Mouse (Mus musculus) limb, embryonic 14.5 days (tissue): ENCODE data around the gene Tuba8. TPM values are rescaled to one million over a fixed set of nuclear protein-coding genes. Genes with fewer than 3 reads are reported as not detected.

Experiments used
- ATAC-seq: fragments of 200-750 bp; cut with Nextera tagmentation; 2 replicates; pipeline ENCODE4 v1.8.0; 2017; ENCODE audit warnings: low read depth, moderate number of reproducible peaks, moderate TSS enrichment; ENCODE audit not compliant: low FRiP score
- DNase-seq: peaks from one replicate; pipeline ENCODE4 v3.0.0-alpha.2; 2015; ENCODE audit warnings: low spot score
- H3K27ac ChIP-seq: fragments of 300-500 bp; sonication (generic); replicated peaks from 2 replicates; pipeline ENCODE4 v1.5.1; 2014; ENCODE audit warnings: low read depth, mild to moderate bottlenecking, low read length, moderate library complexity, mixed read lengths
- H3K27me3 ChIP-seq: fragments of 300-500 bp; sonication (generic); 2 replicates; pipeline ENCODE4 v1.6.1; 2014; ENCODE audit warnings: low read length, mixed read lengths; ENCODE audit not compliant: control insufficient read depth, insufficient read depth
- H3K36me3 ChIP-seq: fragments of 300-500 bp; sonication (generic); 2 replicates; pipeline ENCODE4 v1.6.1; 2014; ENCODE audit warnings: mild to moderate bottlenecking, low read length, moderate library complexity, mixed read lengths; ENCODE audit not compliant: control insufficient read depth, insufficient read depth
- H3K4me1 ChIP-seq: fragments of 300-500 bp; sonication (generic); 2 replicates; pipeline ENCODE4 v1.6.1; 2014; ENCODE audit warnings: antibody characterized with exemption, low read length, mixed read lengths; ENCODE audit not compliant: control insufficient read depth, insufficient read depth
- H3K4me2 ChIP-seq: fragments of 300-500 bp; sonication (generic); replicated peaks from 2 replicates; pipeline ENCODE4 v1.6.1; 2014; ENCODE audit warnings: low read depth, mild to moderate bottlenecking, low read length, moderate library complexity; ENCODE audit not compliant: severe bottlenecking
- H3K4me3 ChIP-seq: fragments of 300-500 bp; sonication (generic); replicated peaks from 2 replicates; pipeline ENCODE4 v1.5.1; 2014; ENCODE audit warnings: low read length
- H3K9ac ChIP-seq: fragments of 300-500 bp; sonication (generic); 2 replicates; pipeline ENCODE4 v1.6.1; 2014; ENCODE audit warnings: mild to moderate bottlenecking, low read depth, low read length, moderate library complexity; ENCODE audit not compliant: severe bottlenecking
- H3K9me3 ChIP-seq: fragments of 300-500 bp; sonication (generic); 2 replicates; pipeline ENCODE4 v1.6.1; 2016; ENCODE audit warnings: low read length; ENCODE audit not compliant: control insufficient read depth
- POLR2A ChIP-seq: fragments of 200-500 bp; IDR thresholded peaks from 2 replicates; pipeline ENCODE4 v1.8.0; 2012; ENCODE audit warnings: inconsistent platforms, mild to moderate bottlenecking, moderate library complexity, borderline replicate concordance; ENCODE audit not compliant: insufficient read depth, insufficient read length; ENCODE audit errors: extremely low read depth
- whole genome bisulfite sequencing: fragments of 180-500 bp; shearing (Covaris S2); extraction: QIAGEN DNeasy Blood & Tissue Kit; methylation state at CpG from one replicate; pipeline ENCODE4 v1.1.7; 2014; 5-methylcytosine and 5-hydroxymethylcytosine counted together
- polyA plus RNA-seq, 2 experiments: library from polyadenylated mRNA; depleted of rRNA in 1 of 2; stranded (reverse) in 1 of 2; unstranded in 1 of 2; fragments of >200 nt; fragmentation: Nextera tagmentation in 1 of 2; extraction: Ambion mirVana in 1 of 2; gene quantifications; 2 replicates each; pipeline versions ENCODE4 v1.2.1 to v1.2.3; 2012 to 2014

Tuba8 gene
- polyA plus RNA-seq, 2 experiments = 0.77 to 4.4 TPM

- no peak for DNase-seq
- no peaks in the 10 kb centered on the region for H3K36me3 ChIP-seq
- ATAC-seq = no peak
- H3K27ac ChIP-seq = no peak overlapping the region
- no peak overlapping the region for H3K4me3 ChIP-seq
- H3K27me3 ChIP-seq = no peaks in the 10 kb centered on the region
- H3K4me1 ChIP-seq = peaks cover 15% of the 10 kb centered on the region
- WGBS = 30% methylated on average over 5 of the region's 5 CpGs
- H3K9ac ChIP-seq = no peak overlapping the region
- no peak overlapping the region for H3K4me2 ChIP-seq
- H3K9me3 ChIP-seq = no peaks in the 10 kb centered on the region
- TF ChIP-seq POLR2A = no peak
Observed at GRCm38 (mm10) chr6:121173471-121173870, 37.0 kb upstream of the Tuba8 start.

DNA sequence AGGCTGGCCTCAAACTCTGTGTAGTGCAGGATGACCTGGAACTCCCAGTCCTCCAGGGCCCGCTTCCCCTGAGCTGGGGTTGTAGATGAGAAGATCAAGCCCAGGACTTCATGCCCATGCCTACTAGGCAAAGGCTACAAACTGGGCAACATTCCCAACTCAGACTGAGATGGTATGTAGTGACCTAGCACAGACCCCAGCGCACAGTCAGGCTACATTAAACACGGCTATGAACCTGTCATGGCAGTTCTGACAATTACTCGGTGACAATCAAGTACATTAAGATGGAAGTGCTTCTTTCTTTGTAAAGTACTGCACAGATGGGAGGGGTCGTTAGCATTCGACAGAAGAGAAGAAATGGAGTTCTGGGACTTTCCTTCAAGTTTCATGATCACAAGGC, 35.7 kb upstream of the Tuba8 start:
- Histone ChIP-seq H3K27ac (no peak overlapping the region), H3K36me3 (no peaks in the 10 kb centered on the region), H3K4me3 (no peak overlapping the region), H3K9me3 (no peaks in the 10 kb centered on the region), H3K9ac (no peak overlapping the region), H3K27me3 (no peaks in the 10 kb centered on the region), H3K4me1 (peaks cover 15% of the 10 kb centered on the region), H3K4me2 (no peak overlapping the region)
- 87% methylated on average over 6 of the region's 6 CpGs for whole genome bisulfite sequencing
- no peak for DNase-seq
- no peak for TF ChIP-seq POLR2A
- ATAC-seq = no peak

- Histone ChIP-seq H3K9me3 (no peaks in the 10 kb centered on the region), H3K4me1 (peaks cover 15% of the 10 kb centered on the region), H3K4me2 (no peak overlapping the region), H3K4me3 (no peak overlapping the region), H3K36me3 (no peaks in the 10 kb centered on the region), H3K27ac (no peak overlapping the region), H3K9ac (no peak overlapping the region), H3K27me3 (no peaks in the 10 kb centered on the region)
- WGBS = 35% methylated on average over 14 of the region's 14 CpGs
- ATAC-seq (peak; percentile 55; the same call in 1 of the 2 replicates), DNase-seq (no peak)
- TF ChIP-seq POLR2A = no peak
Observed at GRCm38 (mm10) chr6:121176011-121176730, 34.3 kb upstream of the Tuba8 start.

DNA sequence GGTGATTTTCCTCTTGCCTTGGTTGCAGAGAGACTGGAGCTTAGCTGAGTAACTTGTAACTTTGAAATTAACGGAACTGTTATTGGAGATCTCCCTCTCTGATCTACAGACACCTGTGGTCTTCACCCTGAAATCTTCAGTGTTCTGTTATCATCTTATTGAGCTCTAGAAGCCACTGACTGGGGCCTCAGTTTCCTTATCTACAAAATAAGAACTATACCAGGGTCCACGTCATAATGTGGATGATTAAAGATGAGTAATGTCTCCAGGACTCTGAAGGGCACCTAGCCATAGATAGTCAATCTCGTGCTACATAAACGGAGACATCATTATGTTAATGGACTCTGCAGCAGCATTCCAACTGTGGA, 33.8 kb upstream of the Tuba8 start:
- H3K4me2 ChIP-seq = no peak overlapping the region
- no peaks in the 10 kb centered on the region for H3K27me3 ChIP-seq
- no peaks in the 10 kb centered on the region for H3K36me3 ChIP-seq
- no peak overlapping the region for H3K9ac ChIP-seq
- H3K9me3 ChIP-seq = no peaks in the 10 kb centered on the region
- 68% methylated on average over 4 of the region's 4 CpGs for WGBS
- TF ChIP-seq POLR2A = no peak
- no peak for ATAC-seq
- H3K27ac ChIP-seq = no peak overlapping the region
- H3K4me3 ChIP-seq = no peak overlapping the region
- peaks cover 15% of the 10 kb centered on the region for H3K4me1 ChIP-seq
- no peak for DNase-seq

DNA sequence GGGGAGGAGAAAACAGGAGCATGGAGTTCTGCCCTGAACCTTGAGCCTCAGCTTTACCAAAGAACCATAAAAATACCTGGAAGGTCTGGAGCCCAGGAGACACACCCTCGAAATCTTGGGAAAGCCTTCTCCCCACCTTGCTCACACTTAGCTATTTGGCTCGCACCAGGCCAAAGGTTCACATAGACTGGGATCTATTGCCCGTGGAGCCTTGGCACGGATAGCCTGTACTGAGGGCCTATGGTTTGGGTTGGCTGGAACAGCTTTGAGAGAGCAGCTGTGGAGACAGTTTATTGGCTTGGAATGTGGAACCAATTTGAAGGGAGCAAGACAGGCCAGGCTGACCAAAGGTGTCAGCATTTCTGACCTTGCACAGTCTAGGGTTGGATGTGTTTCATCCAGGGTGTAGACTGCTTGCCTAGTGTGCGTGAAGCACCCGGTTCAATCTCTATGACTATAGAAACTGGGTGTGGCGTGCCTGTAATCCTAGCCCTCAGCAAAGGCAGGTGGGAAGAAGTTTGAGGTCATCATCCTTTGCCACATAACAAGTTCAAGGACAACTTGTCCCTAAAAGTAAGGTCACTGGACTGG, 33.3 kb upstream of the Tuba8 start:
- Histone ChIP-seq H3K9me3 (no peaks in the 10 kb centered on the region), H3K4me2 (no peak overlapping the region), H3K4me3 (no peak overlapping the region), H3K9ac (no peak overlapping the region), H3K27me3 (no peaks in the 10 kb centered on the region), H3K36me3 (no peaks in the 10 kb centered on the region), H3K4me1 (peaks cover 15% of the 10 kb centered on the region), H3K27ac (no peak overlapping the region)
- 70% methylated on average over 7 of the region's 7 CpGs for WGBS
- ATAC-seq = no peak; the same call in 1 of the 2 replicates
- TF ChIP-seq POLR2A = no peak
- DNase-seq = no peak
